Mouse (Mus musculus) liver, embryonic 12.5 days (tissue): ENCODE data around the gene Aff4. TPM values are rescaled to one million over a fixed set of nuclear protein-coding genes. Genes with fewer than 3 reads are reported as not detected.

Experiments used
- ATAC-seq: fragments of 200-750 bp; cut with Nextera tagmentation; 2 replicates; pipeline ENCODE4 v1.8.0; 2017; ENCODE audit warnings: moderate number of reproducible peaks, mild to moderate bottlenecking, moderate library complexity
- H3K27ac ChIP-seq: fragments of 300-500 bp; sonication (generic); 2 replicates; pipeline ENCODE4 v1.5.1; 2016; ENCODE audit warnings: mild to moderate bottlenecking
- H3K27me3 ChIP-seq: fragments of 300-500 bp; sonication (generic); replicated peaks from 2 replicates; pipeline ENCODE4 v1.6.1; 2016; ENCODE audit warnings: mild to moderate bottlenecking, moderate library complexity
- H3K36me3 ChIP-seq: fragments of 300-500 bp; sonication (generic); 2 replicates; pipeline ENCODE4 v1.6.1; 2016; ENCODE audit warnings: mild to moderate bottlenecking, moderate library complexity
- H3K4me1 ChIP-seq: fragments of 300-500 bp; sonication (generic); 2 replicates; pipeline ENCODE4 v1.6.1; 2016
- H3K4me2 ChIP-seq: fragments of 300-500 bp; sonication (generic); 2 replicates; pipeline ENCODE4 v1.6.1; 2016; ENCODE audit warnings: mild to moderate bottlenecking, moderate library complexity
- H3K4me3 ChIP-seq: fragments of 300-500 bp; sonication (generic); 2 replicates; pipeline ENCODE4 v1.5.1; 2016; ENCODE audit warnings: mild to moderate bottlenecking, moderate library complexity
- H3K9ac ChIP-seq: fragments of 300-500 bp; sonication (generic); 2 replicates; pipeline ENCODE4 v1.6.1; 2016; ENCODE audit warnings: mild to moderate bottlenecking, moderate library complexity
- H3K9me3 ChIP-seq: fragments of 300-500 bp; sonication (generic); replicated peaks from 2 replicates; pipeline ENCODE4 v1.6.1; 2016; ENCODE audit warnings: mild to moderate bottlenecking, moderate library complexity
- WGBS: fragments of 180-500 bp; shearing (Covaris S2); methylation state at CpG from one replicate; pipeline ENCODE4 v1.1.7; 2016; ENCODE audit not compliant: insufficient replicate concordance; 5-methylcytosine and 5-hydroxymethylcytosine counted together
- polyA plus RNA-seq: library from polyadenylated mRNA; unstranded; fragments of >200 nt; fragmentation: Nextera tagmentation; extraction: Ambion mirVana; gene quantifications from 2 replicates; pipeline ENCODE4 v1.2.1, GENCODE M21; 2016

Gene Aff4
- polyA plus RNA-seq, 1 experiment from 2014 or later, result 18.8 TPM

GRCm38 (mm10) chr11:53342711-53343110 lies 7.9 kb upstream of the Aff4 start:
- peaks cover 4% of the 10 kb centered on the region; the same call in 1 of the 2 replicates for H3K27me3 ChIP-seq
- no peak overlapping the region for H3K4me3 ChIP-seq
- no peak overlapping the region for H3K9ac ChIP-seq
- peaks cover 22% of the 10 kb centered on the region for H3K4me1 ChIP-seq
- ATAC-seq, result no peak
- no peaks in the 10 kb centered on the region for H3K36me3 ChIP-seq
- no peaks in the 10 kb centered on the region for H3K9me3 ChIP-seq
- H3K4me2 ChIP-seq, result no peak overlapping the region
- 22% methylated on average over 5 of the region's 5 CpGs for WGBS
- no peak overlapping the region for H3K27ac ChIP-seq

GRCm38 (mm10) chr11:53345328-53345727 lies 5.3 kb upstream of the Aff4 start:
- H3K27me3 ChIP-seq, result peaks cover 4% of the 10 kb centered on the region
- no peak overlapping the region for H3K9ac ChIP-seq
- no peak overlapping the region for H3K4me3 ChIP-seq
- H3K36me3 ChIP-seq, result no peaks in the 10 kb centered on the region
- H3K4me1 ChIP-seq, result peaks cover 29% of the 10 kb centered on the region
- peak; percentile 51 for ATAC-seq
- H3K27ac ChIP-seq, result no peak overlapping the region
- no peak overlapping the region for H3K4me2 ChIP-seq
- H3K9me3 ChIP-seq, result no peaks in the 10 kb centered on the region
- WGBS, result 6% methylated on average over 5 of the region's 5 CpGs

GRCm38 (mm10) chr11:53345738-53346137 lies 4.9 kb upstream of the Aff4 start:
- Histone ChIP-seq H3K4me2 (peak overlapping the region; percentile 18; the same call in 1 of the 2 replicates), H3K9ac (no peak overlapping the region), H3K4me1 (peaks cover 30% of the 10 kb centered on the region), H3K27me3 (peaks cover 4% of the 10 kb centered on the region), H3K36me3 (no peaks in the 10 kb centered on the region), H3K9me3 (no peaks in the 10 kb centered on the region), H3K4me3 (no peak overlapping the region), H3K27ac (no peak overlapping the region)
- WGBS, result 12% methylated on average over 2 of the region's 2 CpGs
- ATAC-seq, result no peak

GRCm38 (mm10) chr11:53351224-53351942 lies 750 bp downstream of the Aff4 start:
- peak overlapping the region; percentile 90 for H3K4me3 ChIP-seq
- peak overlapping the region; percentile 96 for H3K4me2 ChIP-seq
- peak overlapping the region; percentile 97 for H3K27ac ChIP-seq
- under 1% methylated on average over 34 of the region's 35 CpGs for WGBS
- peaks cover 7% of the 10 kb centered on the region; the same call in 1 of the 2 replicates for H3K36me3 ChIP-seq
- peaks cover 30% of the 10 kb centered on the region for H3K4me1 ChIP-seq
- ATAC-seq, result no peak
- H3K9me3 ChIP-seq, result no peaks in the 10 kb centered on the region
- no peaks in the 10 kb centered on the region; the same call in 1 of the 2 replicates for H3K27me3 ChIP-seq
- H3K9ac ChIP-seq, result peak overlapping the region; percentile 95

GRCm38 (mm10) chr11:53351943-53352590 lies 1.4 kb downstream of the Aff4 start:
- H3K4me2 ChIP-seq, result peak overlapping the region; percentile 96
- 9% methylated on average over 14 of the region's 14 CpGs for WGBS
- H3K9ac ChIP-seq, result peak overlapping the region; percentile 95
- H3K27ac ChIP-seq, result peak overlapping the region; percentile 97
- no peaks in the 10 kb centered on the region; the same call in 1 of the 2 replicates for H3K27me3 ChIP-seq
- peaks cover 12% of the 10 kb centered on the region; the same call in 1 of the 2 replicates for H3K36me3 ChIP-seq
- H3K4me1 ChIP-seq, result peaks cover 30% of the 10 kb centered on the region
- H3K4me3 ChIP-seq, result peak overlapping the region; percentile 90
- ATAC-seq, result no peak
- H3K9me3 ChIP-seq, result no peaks in the 10 kb centered on the region

- ATAC-seq, result no peak
- H3K9me3 ChIP-seq, result no peaks in the 10 kb centered on the region
- peaks cover 15% of the 10 kb centered on the region for H3K4me1 ChIP-seq
- H3K9ac ChIP-seq, result no peak overlapping the region
- no peak overlapping the region for H3K4me2 ChIP-seq
- peaks cover 14% of the 10 kb centered on the region; the same call in 1 of the 2 replicates for H3K36me3 ChIP-seq
- H3K27ac ChIP-seq, result no peak overlapping the region
- H3K27me3 ChIP-seq, result no peaks in the 10 kb centered on the region
- 84% methylated on average over 5 of the region's 5 CpGs for WGBS
- no peak overlapping the region for H3K4me3 ChIP-seq
Observed at GRCm38 (mm10) chr11:53358504-53359155, 8.0 kb downstream of the Aff4 start.

- Histone ChIP-seq H3K4me2 (no peak overlapping the region), H3K4me3 (no peak overlapping the region), H3K27ac (no peak overlapping the region), H3K9ac (no peak overlapping the region), H3K9me3 (no peaks in the 10 kb centered on the region), H3K4me1 (0 out of 2 replicates have a peak, but pooled peaks cover 8% of the 10 kb centered on the region), H3K36me3 (peaks cover 20% of the 10 kb centered on the region), H3K27me3 (no peaks in the 10 kb centered on the region)
- no peak for ATAC-seq
- 84% methylated on average over 2 of the region's 2 CpGs for WGBS
Observed at GRCm38 (mm10) chr11:53367032-53367431, 16.4 kb downstream of the Aff4 start.

- peak; percentile 74 for ATAC-seq
- no peak overlapping the region for H3K27ac ChIP-seq
- WGBS, result 50% methylated on average over 1 of the region's 1 CpGs
- peak overlapping the region; percentile 39 for H3K4me2 ChIP-seq
- H3K27me3 ChIP-seq, result no peaks in the 10 kb centered on the region
- no peak overlapping the region for H3K9ac ChIP-seq
- no peak overlapping the region for H3K4me3 ChIP-seq
- H3K9me3 ChIP-seq, result no peaks in the 10 kb centered on the region
- H3K36me3 ChIP-seq, result peaks cover 39% of the 10 kb centered on the region
- H3K4me1 ChIP-seq, result peaks cover 16% of the 10 kb centered on the region
Observed at GRCm38 (mm10) chr11:53378918-53379317, 28.3 kb downstream of the Aff4 start.

- peaks cover 34% of the 10 kb centered on the region for H3K36me3 ChIP-seq
- ATAC-seq, result no peak
- no peaks in the 10 kb centered on the region for H3K9me3 ChIP-seq
- H3K27ac ChIP-seq, result no peak overlapping the region
- H3K27me3 ChIP-seq, result no peaks in the 10 kb centered on the region
- H3K4me2 ChIP-seq, result no peak overlapping the region
- no peak overlapping the region for H3K4me3 ChIP-seq
- H3K9ac ChIP-seq, result no peak overlapping the region
- WGBS, result 90% methylated on average over 2 of the region's 2 CpGs
- peaks cover 5% of the 10 kb centered on the region for H3K4me1 ChIP-seq
Observed at GRCm38 (mm10) chr11:53383758-53384428, 33.3 kb downstream of the Aff4 start.

- WGBS, result 63% methylated on average over 1 of the region's 1 CpGs
- 0 out of 2 replicates have a peak, but pooled peaks cover 4% of the 10 kb centered on the region for H3K4me1 ChIP-seq
- no peaks in the 10 kb centered on the region for H3K27me3 ChIP-seq
- H3K4me3 ChIP-seq, result no peak overlapping the region
- peaks cover 64% of the 10 kb centered on the region for H3K36me3 ChIP-seq
- no peak for ATAC-seq
- no peak overlapping the region for H3K9ac ChIP-seq
- no peak overlapping the region for H3K4me2 ChIP-seq
- H3K9me3 ChIP-seq, result no peaks in the 10 kb centered on the region
- H3K27ac ChIP-seq, result no peak overlapping the region
Observed at GRCm38 (mm10) chr11:53393856-53394255, 43.2 kb downstream of the Aff4 start.

GRCm38 (mm10) chr11:53403638-53404037 lies 53.0 kb downstream of the Aff4 start:
- H3K4me1 ChIP-seq, result peaks cover 7% of the 10 kb centered on the region
- no peak overlapping the region for H3K27ac ChIP-seq
- WGBS, result 37% methylated on average over 1 of the region's 1 CpGs
- H3K9me3 ChIP-seq, result no peaks in the 10 kb centered on the region
- no peak overlapping the region for H3K9ac ChIP-seq
- no peaks in the 10 kb centered on the region for H3K27me3 ChIP-seq
- no peak for ATAC-seq
- H3K4me3 ChIP-seq, result no peak overlapping the region
- H3K36me3 ChIP-seq, result peaks cover 84% of the 10 kb centered on the region
- no peak overlapping the region for H3K4me2 ChIP-seq
